Mouse (Mus musculus) right cerebral cortex, postnatal 14 days (tissue): ENCODE measurements at regions not wholly inside any gene's neighbourhood (a gene's known extent, or its start where the extent isn't known, plus 50 kb on each side); places are given as distances from the start of the nearest gene placed in this dataset.

ENCODE experiments used
- DNase-seq: peaks from one replicate; pipeline ENCODE4 v3.0.0; 2022

DNA sequence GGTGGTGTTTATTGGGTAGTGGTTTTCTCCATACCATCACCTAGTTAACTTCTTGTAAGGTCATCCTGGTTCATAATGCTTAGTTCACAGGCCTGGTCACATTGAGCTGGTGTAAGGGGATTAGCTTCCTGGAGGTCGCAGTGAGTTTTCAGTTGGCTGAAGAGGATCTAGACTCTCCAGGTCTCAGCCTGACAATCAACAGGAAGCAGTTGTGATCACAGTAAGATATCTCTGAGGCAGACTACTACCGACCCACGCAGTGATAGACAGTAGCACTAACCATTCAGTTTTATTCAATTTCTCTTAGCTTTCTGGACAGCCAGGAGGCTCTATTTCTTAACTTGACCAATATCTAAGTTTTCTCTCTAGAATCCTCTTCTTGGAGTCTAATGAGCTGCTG, 108.5 kb upstream of the Prdm1 start:
- DNase-seq, result no peak

DNA sequence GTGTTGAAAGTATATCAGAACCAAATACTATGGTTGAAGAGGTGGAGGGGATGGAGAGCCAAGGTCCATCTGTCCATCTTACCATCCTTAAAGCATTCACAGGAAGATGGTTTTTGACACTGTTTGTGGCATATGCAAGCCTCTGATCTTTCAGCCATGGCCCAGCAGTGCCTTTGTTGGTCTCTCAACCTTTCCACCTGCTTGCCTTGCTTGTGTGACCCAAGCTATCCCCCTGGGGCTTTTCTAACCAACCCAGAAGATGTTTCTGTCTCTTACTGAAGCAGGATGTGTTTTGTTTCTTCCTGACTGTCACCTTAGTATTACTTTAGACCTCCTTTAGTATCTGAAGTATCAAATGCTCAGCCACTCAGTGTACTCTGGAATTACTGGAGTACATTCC, 107.8 kb upstream of the Prdm1 start:
- DNase-seq, result no peak

DNA sequence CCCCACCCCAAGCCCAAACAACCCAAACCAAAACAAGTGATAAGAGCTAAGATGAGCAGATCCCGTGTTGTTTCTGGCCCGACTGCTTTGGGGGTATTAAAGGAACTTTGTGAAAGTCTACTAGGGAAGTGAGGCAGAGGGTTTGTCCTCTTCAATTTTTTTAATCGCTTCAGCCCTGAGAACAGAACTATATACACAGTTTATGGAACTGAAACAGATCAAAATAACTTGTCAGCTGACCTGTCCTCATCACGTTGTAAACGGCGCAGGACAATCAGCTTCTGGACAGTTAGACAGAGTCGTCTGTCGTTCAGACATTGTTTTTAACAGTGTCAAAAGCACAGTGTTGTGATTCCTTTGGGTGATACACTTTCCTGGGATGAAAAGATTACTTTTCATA, 103.3 kb upstream of the Prdm1 start:
- DNase-seq, result no peak

GRCm38 (mm10) chr10:44630485-44630884, 102.2 kb upstream of the Prdm1 start:
- DNase-seq, result no peak

GRCm38 (mm10) chr10:44628387-44628786, 100.1 kb upstream of the Prdm1 start:
- no peak for DNase-seq

- no peak for DNase-seq
Observed at GRCm38 (mm10) chr10:44627431-44627830, 99.1 kb upstream of the Prdm1 start.

GRCm38 (mm10) chr10:44625521-44625920, 97.2 kb upstream of the Prdm1 start:
- DNase-seq, result no peak

- no peak for DNase-seq
Observed at GRCm38 (mm10) chr10:44615586-44615985, 87.3 kb upstream of the Prdm1 start.

- no peak for DNase-seq
Observed at GRCm38 (mm10) chr10:44612571-44612970, 84.3 kb upstream of the Prdm1 start.

GRCm38 (mm10) chr10:44611399-44611798, 83.1 kb upstream of the Prdm1 start:
- DNase-seq, result no peak

DNA sequence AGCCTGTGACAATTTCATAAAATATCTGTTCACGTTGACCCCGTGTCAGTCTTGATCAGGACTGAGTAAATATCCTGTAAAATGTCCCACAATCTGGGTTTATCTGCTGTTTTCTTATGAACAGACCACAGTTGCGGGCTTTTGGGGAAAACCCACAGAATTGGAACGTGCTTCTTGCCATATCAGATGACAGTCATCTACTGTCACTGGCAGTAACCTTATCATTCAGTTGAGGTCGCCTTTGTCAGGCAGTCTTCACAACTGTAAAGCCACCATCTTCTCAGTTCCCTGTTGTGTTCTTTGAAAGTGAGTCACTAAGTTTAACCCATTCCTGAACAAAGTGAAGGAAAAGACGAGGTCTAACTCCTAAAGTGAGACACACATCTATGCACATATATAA, 80.9 kb upstream of the Prdm1 start:
- no peak for DNase-seq

GRCm38 (mm10) chr10:44607334-44607851, 79.1 kb upstream of the Prdm1 start:
- DNase-seq, result no peak

DNA sequence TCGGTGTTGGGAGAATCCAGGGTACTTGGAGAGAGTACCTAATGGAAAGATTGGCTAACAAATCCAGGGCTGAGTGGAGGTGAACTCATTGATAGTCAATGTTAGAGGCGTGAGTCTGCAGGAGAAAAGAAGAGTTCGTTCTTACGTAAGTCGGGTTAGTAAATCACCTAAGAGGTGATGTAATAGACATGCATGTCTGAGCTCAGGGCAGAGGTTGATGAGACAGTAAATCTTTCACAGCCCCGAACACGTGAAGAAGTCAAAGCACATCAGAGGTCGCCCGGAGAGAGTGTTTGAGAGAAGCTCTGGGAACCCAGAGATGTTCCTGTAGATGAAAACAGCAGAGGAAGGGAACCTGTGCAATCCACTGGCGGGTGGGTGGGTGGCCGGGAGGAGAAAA, 76.2 kb upstream of the Prdm1 start:
- no peak for DNase-seq

DNA sequence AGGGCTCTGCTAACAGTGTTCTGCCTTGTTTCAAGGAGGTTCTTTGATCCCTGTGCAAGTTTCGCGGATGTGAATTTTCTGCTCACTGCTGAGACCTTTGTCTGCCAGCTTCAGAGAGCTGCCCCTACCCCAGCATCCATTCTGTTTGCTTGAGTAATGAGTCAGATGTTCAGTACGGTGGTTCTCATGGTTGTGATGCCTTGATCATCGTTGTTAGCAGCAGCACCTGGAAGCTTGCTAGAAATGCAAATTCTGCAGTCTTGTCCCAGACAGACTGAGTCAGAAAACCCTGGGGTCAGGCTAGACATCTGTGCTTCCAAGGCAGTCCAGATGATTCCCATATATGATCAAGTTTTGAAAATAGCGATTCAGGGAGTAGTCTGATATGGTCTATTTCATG, 75.2 kb upstream of the Prdm1 start:
- no peak for DNase-seq

GRCm38 (mm10) chr10:44601550-44601949, 73.2 kb upstream of the Prdm1 start:
- no peak for DNase-seq

GRCm38 (mm10) chr10:44599964-44600334, 71.6 kb upstream of the Prdm1 start:
- DNase-seq, result no peak

GRCm38 (mm10) chr10:44599331-44599963, 71.1 kb upstream of the Prdm1 start:
- no peak for DNase-seq

DNA sequence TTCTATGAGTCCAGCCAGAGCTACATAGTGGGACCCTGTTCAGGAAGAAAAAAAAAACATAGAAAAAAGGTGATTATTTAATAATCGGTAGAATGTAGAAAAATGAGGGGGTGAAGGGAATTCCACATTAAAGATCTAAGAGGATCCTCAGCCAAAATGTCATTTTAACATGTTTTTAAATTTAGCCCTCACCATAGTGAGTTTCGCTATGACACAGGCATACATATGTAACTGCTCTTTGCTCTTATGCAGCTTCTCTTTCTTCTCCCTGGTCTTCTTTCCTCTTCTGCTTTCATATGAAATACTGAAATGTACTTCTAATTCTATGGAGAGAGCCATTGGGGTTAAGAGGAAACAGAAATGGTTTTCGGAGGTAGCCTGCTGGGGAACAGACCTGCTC, 70.3 kb upstream of the Prdm1 start:
- no peak for DNase-seq

DNA sequence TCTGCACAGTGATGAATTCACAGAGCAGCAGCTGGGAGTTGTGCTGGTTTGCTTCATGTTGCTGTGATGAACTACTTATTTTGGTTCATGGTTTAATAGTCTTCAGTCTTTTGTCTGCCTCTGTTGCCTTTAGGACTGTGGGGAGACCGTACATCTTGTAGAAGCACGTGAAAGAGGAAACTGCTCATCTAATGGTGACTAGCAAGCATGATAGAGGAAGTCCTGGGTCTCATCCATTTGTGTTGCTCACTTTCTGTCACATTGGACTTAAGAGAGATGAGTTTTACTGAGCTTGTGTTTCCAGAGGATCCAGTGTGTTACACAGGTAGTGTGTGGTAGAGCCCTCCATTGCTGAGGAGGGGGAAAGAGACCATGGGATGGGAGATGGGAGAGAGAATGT, 67.6 kb upstream of the Prdm1 start:
- no peak for DNase-seq

GRCm38 (mm10) chr10:44589842-44590241, 61.5 kb upstream of the Prdm1 start:
- no peak for DNase-seq

DNA sequence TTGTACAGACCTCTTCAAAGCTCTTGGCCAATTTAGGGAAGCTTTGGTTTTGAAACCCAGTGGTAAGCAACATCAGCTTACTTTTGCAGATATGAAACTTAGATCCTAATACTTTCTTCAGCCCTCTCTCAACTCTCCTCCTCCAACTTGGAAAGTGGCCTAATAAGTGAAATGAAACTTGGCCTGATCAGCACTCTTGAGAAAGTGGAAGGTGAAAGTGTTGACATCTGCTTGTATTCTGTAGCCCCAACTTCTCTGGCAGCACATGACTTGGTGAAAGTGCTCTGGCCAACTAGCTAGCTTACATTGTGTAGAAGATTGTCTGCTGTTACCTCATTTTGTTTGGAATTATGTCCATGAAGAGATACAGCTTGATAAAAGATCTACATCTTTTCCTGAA, 61.1 kb upstream of the Prdm1 start:
- no peak for DNase-seq

GRCm38 (mm10) chr10:44582736-44583135, 54.4 kb upstream of the Prdm1 start:
- DNase-seq, result no peak
